Mouse (Mus musculus) cerebellum, postnatal 4 days (tissue): ENCODE measurements around the gene Eml6.

Experiments
- DNase-seq, 2 experiments: peaks; one replicate each; pipeline ENCODE4 v3.0.0; 2022; ENCODE audit warnings: low spot score in 2 of 2, mixed read lengths in 1 of 2

The Eml6 gene

DNA sequence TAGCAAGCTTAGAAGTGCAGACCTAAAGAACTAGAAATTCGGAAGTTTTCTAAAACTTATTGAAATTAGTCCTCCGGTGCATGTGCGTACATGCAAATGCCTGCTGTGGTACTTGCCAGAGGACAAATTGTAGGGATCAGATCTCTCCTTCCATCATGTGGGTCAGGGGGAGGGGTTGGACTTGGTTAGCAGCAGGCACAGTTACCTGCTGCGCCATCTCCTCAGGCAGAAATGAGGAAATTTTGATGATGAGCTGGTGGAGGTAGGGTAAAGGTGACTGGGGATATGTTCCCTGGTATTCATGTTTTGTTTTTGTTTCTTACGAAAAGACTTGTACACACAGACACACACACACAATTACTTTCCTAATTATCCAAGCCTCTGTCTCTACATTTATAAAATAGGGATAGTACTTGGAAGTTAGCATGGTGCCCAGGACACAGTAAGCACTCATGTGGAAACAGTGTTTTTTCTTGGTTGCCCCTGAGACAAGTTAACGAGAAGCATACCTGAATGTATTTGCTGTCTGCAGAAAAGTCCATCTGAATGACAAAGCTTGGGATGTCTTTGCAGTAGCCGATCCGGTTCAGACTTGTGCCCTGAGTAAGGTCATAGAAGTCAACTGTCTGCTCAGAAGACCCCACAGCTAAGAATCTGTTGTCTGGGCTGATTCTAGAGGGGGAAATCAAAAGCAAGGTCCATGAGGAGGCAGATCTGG lies 276.9 kb downstream of the Eml6 start:
- DNase-seq, result no peak

- no peak for DNase-seq
Observed at GRCm38 (mm10) chr11:29747881-29748280, 278.0 kb downstream of the Eml6 start.

GRCm38 (mm10) chr11:29747365-29747764 lies 278.5 kb downstream of the Eml6 start:
- no peak for DNase-seq

DNA sequence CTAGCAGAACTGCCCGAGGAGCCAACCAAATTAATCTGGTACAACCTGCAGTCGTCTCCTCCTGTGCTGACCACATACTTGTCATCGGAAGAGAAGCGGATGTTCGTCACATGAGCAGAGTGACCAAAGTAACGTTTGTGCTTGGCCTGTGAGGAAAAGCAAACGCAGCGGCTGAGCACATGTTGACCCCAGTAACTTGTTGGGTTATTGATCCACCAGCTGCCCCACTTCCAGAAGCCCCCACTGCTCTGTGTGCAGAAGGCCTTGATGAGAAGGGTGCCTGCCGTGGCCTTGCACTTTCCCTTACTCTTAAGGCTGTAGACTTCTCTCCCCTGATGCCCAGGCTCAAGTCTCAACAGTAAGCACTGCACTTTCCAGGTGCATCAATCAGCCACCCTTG lies 279.6 kb downstream of the Eml6 start:
- no peak for DNase-seq

GRCm38 (mm10) chr11:29745513-29745912 lies 280.3 kb downstream of the Eml6 start:
- no peak for DNase-seq

GRCm38 (mm10) chr11:29744760-29745430 lies 280.9 kb downstream of the Eml6 start:
- DNase-seq, result no peak

- DNase-seq, result no peak
Observed at GRCm38 (mm10) chr11:29739752-29740151, 286.1 kb downstream of the Eml6 start.

GRCm38 (mm10) chr11:29727901-29728300 lies 297.9 kb downstream of the Eml6 start:
- no peak for DNase-seq

GRCm38 (mm10) chr11:29725610-29726009 lies 300.2 kb downstream of the Eml6 start:
- no peak for DNase-seq

- no peak for DNase-seq
Observed at GRCm38 (mm10) chr11:29725167-29725566, 300.7 kb downstream of the Eml6 start.

GRCm38 (mm10) chr11:29724213-29724612 lies 301.6 kb downstream of the Eml6 start:
- no peak for DNase-seq

GRCm38 (mm10) chr11:29719597-29719996 lies 306.2 kb downstream of the Eml6 start:
- no peak for DNase-seq

DNA sequence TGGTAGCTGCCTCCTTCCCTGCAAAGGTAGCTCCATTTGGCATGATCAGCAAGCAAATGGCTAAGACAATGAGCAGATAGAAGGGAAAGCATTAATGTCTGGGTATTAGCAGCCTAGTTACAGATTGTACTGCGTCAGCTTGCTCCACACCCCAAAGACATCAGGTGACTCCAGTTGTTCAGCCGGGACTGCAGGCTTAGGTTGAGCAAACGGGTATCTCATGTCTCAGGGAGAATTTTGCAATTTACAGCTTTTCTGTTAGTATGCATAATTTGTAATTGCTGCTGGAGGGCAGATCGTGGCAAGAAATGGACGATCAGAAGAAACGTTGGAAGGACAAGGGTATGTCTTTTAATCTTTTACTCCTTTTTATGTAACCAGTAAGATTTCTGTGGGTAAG lies 307.3 kb downstream of the Eml6 start:
- DNase-seq, result no peak

DNA sequence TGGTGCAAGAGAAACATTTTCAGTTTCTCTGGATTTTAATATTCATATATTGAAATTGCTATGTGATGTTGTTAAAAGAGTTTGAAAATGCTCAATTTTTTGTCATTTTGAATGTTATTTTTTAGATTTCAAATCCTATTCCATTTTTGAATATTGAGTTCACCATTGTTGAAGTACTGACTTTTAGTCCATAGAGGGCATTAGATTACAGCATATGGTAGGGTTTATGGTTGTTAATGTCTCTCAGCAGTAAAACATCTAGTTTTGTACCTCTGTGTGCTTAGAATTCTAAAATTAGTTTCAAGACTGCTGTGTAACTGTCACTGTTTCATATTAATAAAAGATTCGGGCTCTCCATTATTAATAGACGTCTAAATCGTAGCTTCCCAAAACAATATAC lies 310.3 kb downstream of the Eml6 start:
- no peak for DNase-seq

- peak in 1 of 2 experiments; percentile 2 for DNase-seq
Observed at GRCm38 (mm10) chr11:29714789-29715188, 311.0 kb downstream of the Eml6 start.

DNA sequence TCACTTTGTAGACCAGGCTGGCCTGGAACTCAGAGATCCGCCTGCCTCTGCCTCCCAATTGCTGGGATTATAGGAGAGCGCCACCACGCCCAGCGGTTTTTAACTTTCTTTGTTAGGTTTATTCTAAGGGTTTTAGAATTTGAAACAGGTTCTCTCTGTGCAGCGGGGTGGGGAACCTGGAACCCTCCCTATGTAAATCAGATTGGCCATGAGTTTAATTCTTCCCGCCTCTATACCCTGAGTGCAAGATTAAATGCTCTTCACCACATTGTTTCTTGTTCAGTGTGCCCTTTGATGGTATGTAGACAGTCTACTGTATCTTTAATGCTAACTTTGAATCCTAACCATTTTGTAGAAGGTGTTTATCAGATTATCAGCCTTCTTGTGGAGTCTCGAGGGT lies 311.7 kb downstream of the Eml6 start:
- no peak for DNase-seq

DNA sequence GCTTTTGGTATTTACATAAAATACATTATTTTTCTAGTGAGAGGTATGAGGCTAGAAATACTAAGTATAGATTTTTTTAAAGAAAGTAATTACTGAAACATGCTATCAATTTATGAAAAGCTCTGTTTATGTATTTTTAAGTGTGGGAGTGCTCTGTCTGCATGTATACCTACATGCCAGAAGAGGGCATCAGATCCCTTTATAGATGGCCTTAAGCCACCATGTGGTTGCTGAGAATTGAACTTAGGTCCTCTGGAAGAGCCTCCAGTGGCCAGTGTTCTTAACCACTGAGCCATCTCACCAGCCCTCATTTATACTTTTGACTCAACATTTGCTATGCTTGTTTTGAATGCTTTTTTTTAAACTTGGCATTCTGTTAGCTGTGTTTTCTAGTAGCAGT lies 316.3 kb downstream of the Eml6 start:
- no peak for DNase-seq

DNA sequence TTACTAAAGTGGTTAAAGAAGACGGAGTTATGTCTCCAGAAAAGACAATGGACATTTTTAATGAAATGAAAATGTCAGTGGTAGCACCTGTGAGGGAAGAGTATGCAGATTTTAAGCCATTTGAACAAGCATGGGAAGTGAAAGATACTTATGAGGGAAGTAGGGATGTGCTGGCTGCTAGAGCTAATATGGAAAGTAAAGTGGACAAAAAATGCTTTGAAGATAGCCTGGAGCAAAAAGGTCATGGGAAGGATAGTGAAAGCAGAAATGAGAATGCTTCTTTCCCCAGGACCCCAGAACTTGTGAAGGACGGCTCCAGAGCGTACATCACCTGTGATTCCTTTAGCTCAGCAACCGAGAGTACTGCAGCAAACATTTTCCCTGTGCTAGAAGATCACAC lies 319.0 kb downstream of the Eml6 start:
- DNase-seq, result no peak

- no peak for DNase-seq
Observed at GRCm38 (mm10) chr11:29705263-29705662, 320.6 kb downstream of the Eml6 start.

DNA sequence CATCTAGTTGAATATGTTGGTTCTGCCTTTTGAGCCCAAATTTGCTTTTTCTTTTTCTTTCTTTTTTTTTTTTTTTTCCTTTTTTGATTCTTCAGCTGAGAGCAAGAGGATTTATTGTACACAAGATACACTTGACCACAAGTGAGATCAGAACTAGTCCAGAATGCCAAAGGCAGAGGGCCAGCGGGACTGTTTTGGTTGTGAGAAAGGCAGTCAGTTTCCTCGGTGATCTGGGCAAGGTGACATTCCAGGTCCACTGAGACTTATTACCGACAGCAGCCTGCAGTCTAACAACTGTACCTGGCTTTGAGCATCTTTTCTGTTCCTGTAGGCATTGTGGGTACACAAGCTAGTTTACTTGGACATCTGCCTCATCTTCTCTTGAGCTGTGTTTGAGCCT lies 323.1 kb downstream of the Eml6 start:
- no peak for DNase-seq

DNA sequence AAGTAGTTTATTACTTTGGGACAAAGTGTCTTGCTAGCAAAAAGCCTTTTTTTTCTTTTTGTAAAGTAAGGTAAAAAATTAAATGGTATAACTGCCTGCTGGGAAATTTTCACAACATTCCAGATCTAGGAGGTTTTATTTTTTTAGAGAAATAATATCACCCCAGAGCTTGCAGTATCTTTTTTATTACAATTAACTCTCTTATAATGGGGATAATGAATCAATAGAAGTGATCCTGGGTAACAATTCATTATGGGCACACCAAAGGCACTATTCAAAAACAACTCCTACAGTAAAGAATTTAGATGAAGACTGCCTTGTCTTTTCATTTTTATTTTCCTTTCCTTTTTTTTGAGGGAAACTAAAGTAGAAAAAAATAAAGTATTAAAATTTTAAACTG lies 331.1 kb downstream of the Eml6 start:
- no peak for DNase-seq

DNA sequence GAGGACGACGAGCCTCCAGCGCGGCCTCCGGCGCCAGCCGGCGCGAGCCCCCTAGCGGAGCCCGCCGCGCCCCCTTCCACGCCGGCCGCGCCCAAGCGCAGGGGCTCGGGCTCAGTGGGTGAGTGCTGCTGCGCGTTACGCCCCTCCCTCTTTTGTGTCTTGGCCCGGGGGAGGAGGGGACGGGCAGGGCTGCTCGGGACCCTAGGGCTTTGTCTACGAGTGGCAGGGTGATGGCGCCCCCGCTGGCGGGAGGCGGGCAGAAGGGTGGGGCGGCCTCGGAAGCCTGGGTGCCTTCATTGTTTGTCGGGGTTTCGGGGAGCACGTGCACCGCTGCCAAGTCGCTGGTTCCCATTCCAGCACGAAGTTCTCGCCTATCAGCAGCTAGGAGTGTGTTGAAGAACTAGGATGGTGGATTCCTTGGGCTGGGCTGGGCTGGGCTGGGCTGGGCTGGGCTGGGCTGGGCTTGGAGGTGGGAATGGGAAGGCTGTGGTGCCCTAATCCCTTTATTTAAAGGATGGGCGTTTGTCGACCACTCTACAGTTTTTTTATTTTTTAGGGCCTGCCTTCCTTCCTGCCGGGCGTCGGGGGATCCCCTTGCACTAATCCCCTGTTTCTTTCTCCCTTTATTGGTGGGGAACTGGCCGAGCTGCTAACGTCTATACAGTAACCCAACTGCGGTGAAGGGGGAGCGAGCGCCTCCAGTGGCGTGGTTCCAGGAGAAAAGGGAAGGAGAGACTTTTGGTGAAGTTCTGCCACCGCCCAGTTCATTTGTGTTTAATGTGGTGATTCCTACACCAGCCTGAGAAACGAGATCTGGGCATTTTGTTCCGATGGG lies 332.0 kb downstream of the Eml6 start:
- DNase-seq, result peak; percentile 51 to 84
